Mouse (Mus musculus): ENCODE data around the gene H2-K1.
"Not testable (repeated sequence)": the region's sequence is repeated elsewhere in the genome, so short reads cannot be mapped to it uniquely, and the experiment has no call there.

H2-K1 gene

DNA sequence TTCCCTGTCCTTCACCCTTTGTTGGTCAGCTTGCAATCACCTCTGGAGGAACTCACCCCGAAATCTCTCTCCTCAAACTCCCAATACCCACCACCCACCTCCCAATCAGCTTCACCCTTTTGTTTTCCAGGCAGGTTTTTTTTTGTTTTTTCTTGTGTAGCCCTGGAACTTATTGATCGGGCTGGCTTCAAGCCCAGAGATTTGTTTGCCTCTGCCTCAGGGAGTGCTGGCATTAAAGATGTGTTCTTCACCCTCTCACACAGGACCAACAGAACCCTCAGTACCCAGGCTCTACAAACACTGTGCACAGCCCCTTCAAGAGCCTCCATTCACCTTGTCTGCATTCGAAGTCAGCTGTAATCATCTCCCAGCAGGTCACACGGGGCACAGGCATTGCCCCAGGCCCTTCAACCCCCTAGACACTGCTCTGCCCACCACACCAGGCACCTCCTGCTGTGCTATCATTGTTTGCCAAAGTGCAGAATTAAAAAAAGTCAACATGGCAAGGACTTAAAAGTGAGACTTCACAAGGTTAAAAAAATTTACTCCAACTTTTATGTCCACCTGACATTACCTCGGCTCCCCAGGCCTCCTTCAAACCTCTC lies 46.1 kb downstream of the H2-K1 start:
- DNase-seq, result no peak

DNA sequence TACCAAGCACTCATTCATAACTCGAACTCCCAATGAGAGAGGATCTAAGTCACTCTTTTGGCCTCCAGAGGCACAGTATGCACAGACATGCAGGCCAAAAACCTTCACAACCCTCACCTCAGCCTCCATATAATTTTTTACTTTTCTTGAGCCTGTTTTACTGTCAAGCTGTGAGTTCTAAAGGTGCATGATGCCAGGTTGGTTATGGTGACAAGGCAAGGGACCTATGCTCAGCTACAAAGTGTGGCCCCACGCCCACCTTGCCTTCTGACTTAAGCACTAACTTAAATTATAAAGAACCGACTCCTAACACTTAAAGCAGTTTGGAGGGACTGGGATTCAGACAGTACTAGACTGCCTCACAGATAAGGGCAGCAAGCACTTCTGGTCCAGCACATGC lies 46.8 kb downstream of the H2-K1 start:
- DNase-seq, result no peak

DNA sequence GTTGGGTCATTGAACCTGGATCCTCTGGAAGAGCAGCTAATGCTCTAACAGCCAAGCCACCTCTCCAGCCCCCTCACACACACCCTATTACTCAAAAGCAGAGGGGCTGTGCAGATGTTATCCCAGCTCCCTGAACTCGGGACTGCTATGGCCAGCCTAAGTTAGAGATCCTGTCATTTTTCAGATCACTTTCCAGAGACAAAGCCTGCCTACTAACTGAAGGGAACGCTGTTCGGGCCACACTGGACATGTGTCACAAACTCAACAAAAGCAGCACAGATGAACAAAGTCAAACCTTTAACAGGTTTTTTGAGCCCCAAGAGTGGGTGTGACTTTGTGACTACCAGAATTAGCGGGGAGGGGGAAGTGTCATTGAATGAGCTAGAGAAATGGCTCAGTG lies 47.3 kb downstream of the H2-K1 start:
- DNase-seq, result no peak

DNA sequence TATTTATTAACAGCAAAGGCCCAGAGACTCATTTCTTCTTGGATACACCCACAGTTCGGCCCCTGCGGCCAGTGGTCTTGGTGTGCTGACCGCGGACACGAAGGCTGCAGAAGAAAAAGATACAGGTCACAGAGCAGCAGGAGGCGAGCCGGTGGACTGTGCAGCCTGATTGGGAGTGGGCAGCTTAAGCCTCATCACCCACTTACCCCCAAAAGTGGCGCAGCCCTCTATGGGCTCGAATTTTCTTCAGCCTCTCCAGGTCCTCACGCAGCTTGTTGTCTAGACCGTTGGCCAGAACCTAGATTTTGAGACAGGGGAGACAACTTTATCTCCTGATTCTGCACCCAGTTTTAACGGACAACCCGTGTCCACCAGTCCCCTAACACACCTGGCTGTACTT lies 48.1 kb downstream of the H2-K1 start:
- DNase-seq, result not testable (repeated sequence)

DNA sequence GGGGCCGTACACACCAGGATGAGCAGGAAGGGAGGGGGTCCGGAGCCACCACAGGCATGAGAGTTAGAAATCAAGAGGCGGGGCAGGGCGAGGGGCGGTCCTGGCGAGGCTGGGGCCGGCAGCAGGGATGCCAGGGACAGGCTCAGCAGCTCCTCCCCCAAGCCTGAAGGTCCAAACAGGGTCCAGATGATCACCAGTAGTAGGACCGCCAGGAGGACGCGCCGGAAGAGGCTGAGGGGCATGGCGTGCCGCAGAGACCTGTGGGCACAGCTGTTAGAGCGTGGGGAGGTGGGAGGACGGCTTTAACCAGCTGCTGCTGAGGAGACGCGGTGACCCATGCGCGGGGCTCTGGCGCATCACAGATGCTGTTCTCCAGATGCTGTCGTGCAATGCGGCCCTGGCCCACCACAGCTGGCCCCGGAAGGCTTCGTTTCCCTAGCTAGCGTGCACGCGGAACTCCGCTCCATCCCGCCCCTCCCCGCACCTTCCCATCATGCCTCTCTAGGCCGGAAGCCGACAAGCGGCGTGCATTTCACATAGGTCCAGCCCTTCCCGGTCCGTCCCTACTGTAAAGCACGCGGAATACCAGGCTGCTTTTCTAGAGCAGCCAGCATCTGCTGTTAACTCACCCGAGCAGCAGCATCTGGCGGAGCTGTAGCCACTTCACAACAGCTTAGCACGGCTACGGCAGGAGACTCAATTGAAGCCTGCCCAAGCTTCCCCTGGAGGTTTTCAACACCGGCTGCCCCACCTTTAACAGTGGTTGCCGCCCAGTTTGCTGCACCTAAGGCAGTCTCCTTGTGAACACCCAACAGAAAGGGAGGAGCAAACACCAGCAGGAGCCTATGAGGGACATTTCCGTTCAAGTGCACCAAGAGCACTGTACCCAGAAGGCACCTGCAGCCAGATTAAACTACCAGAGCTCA lies 48.9 kb downstream of the H2-K1 start, which contains the start of gene B3galt4:
Gene B3galt4, minus strand, starts transcription at position 468 of the 926 bp plus-strand sequence.
- DNase-seq, result peak; percentile 90 to 94

DNA sequence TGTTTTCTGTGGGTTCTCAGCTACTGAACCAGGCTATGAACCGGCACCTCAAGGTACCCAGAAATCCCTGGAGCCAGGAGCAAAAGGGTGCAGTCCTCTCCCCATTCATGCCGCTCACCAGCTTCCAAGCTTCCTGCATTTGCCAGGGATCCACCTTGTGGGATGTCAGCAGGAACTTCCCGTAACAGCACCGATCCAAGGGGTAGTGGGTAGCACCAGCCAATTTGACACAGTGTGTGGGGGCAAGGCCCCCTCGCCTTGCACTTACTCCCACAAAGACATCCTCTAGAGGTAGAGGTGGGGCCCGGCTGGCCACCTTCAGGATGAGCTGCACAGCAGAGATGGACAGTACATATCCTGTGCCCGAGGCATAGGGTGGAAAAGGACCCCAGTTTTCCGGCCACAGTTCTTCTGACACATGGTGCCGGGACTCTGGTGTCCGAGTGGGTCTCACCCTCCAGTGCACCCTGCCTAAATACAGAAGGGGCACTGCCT lies 50.0 kb downstream of the H2-K1 start:
- DNase-seq, result no peak

DNA sequence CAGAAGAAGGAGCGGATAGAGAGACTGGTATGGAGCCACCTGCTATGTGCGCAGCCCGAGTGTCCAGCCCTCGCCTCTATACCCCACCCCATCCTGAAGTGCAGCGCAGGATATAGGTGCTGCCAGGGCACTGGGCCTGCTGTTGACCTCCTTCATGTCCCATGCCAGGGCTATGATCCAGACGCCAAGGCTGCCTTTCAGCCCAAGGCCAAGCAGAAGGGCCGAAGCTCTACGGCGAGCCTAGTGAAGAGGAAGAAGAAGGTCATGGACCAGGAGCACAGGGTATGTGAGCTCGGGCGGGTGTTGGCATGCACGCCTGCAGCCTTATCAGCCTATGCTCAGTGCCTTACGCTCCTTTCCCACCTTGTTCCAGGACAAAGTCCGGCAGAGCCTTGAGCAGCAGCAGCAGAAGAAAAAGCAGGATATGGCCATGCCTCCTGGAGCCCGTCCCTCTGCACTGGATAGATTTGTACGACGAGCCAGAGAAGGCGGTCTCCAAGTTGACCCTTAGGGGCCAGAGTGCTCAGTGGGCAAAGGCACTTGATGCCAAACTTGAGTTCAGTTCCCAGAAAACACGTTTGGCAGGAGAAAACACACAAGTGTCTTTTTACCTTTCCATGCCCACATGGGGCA lies 51.1 kb downstream of the H2-K1 start:
- no peak for DNase-seq

DNA sequence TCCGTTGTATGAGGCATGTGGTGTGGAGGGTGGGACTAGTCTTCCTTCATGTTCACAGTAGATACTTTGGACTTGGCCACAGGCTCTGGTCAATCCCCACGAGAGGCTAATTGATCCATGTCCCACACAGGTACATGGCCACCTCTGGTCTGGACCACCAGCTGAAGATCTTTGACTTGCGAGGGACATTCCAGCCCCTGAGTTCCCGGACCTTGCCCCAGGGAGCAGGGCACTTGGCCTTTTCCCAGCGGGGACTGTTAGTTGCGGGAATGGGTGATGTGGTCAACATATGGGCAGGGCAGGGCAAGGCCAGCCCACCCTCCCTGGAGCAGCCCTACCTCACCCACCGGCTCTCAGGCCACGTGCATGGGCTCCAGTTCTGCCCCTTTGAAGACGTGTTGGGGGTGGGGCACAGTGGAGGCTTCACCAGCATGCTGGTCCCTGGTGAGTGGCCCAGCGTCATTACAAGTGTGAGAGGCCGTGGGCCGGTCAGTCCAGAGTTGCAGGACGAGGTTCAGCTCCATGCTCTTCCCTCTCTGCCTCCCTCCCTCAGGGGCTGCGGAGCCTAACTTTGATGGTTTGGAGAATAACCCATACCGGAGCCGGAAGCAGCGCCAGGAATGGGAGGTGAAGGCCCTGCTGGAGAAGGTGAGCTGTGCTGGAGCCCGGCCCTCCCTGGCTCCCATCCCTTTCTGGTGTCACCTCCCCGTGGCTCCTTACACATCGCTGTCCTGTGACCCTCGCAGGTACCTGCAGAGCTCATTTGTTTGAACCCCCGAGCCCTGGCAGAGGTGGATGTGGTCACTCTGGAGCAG lies 51.9 kb downstream of the H2-K1 start:
- DNase-seq, result no peak

DNA sequence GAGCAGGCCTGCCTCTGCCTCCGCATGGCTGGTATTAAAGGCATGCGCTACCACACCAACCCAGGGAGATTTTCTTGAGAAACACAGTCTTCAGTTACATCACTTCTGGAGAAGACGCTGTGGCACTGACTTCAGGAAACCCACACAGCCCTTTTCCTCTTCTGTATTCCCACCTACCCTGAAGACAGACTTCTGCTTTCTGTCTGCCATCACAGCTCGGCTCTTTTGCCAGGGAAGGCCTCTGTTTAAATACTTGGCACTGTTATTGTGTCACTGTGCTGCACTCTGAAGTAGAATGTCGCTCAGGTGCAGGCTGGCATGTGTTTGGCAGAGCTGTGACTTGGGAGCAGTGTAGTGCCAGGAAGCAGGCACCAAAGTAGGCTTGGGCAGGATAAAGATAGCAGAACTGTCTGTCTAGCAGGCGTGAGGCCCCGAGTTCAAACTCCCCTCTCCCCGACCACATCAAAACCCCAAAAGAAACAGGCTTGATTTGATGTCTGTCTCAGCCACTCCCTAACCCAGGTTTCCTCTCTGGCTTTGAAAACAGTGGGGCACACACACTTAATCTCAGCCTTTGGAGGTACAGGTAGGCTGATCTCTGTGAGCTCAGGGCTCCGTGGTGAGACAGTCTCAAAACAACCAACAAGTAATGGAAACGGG lies 52.6 kb downstream of the H2-K1 start:
- no peak for DNase-seq

All from kidney, postnatal 4 days (tissue).